Mouse (Mus musculus) liver, adult 2 months (tissue): ENCODE data around the gene Prodh2. TPM values are rescaled to one million over a fixed set of nuclear protein-coding genes. Genes with fewer than 3 reads are reported as not detected.
"Not testable (repeated sequence)": the region's sequence is repeated elsewhere in the genome, so short reads cannot be mapped to it uniquely, and the experiment has no call there.

Source experiments
- DNase-seq: peaks from one replicate; pipeline ENCODE4 v3.0.0-alpha.2; 2011; ENCODE audit warnings: low read depth, low spot score; ENCODE audit errors: extremely low read depth
- H3K27ac ChIP-seq: fragments of 200-500 bp; replicated peaks from 2 replicates; pipeline ENCODE4 v1.5.1; 2012; ENCODE audit warnings: low read depth, mild to moderate bottlenecking, control low read depth, inconsistent platforms, low read length; ENCODE audit not compliant: insufficient read depth
- H3K27me3 ChIP-seq: fragments of 200-500 bp; 2 replicates; pipeline ENCODE4 v1.6.1; 2012; ENCODE audit warnings: mild to moderate bottlenecking, moderate library complexity, low read length, inconsistent platforms; ENCODE audit not compliant: control insufficient read depth, insufficient read depth
- H3K36me3 ChIP-seq: fragments of 200-500 bp; 2 replicates; pipeline ENCODE4 v1.6.1; 2012; ENCODE audit warnings: low read length, inconsistent platforms; ENCODE audit not compliant: control insufficient read depth, insufficient read depth
- H3K4me1 ChIP-seq: fragments of 200-500 bp; 2 replicates; pipeline ENCODE4 v1.6.1; 2011; ENCODE audit warnings: low read length; ENCODE audit not compliant: control insufficient read depth, insufficient read depth
- H3K4me3 ChIP-seq: fragments of 200-500 bp; 2 replicates; pipeline ENCODE4 v1.5.1; 2011; ENCODE audit warnings: low read depth, mild to moderate bottlenecking, control low read depth, low read length, moderate library complexity; ENCODE audit not compliant: insufficient read depth
- H3K79me2 ChIP-seq: fragments of 200-500 bp; 2 replicates; pipeline ENCODE4 v1.6.1; 2012; ENCODE audit warnings: inconsistent platforms, mild to moderate bottlenecking, low read length, moderate library complexity; ENCODE audit not compliant: control insufficient read depth, insufficient read depth
- H3K9ac ChIP-seq: fragments of 200-500 bp; 2 replicates; pipeline ENCODE4 v1.6.1; 2012; ENCODE audit warnings: low read depth, mild to moderate bottlenecking, control low read depth, inconsistent platforms, low read length
- CTCF ChIP-seq: fragments of 200-500 bp; IDR thresholded peaks from 2 replicates; pipeline ENCODE4 v1.5.1; 2011; ENCODE audit warnings: low read depth, low read length, control low read depth
- POLR2A ChIP-seq: fragments of 200-500 bp; IDR thresholded peaks from 2 replicates; pipeline ENCODE4 v1.6.1; 2011; ENCODE audit warnings: low read length, control low read depth; ENCODE audit not compliant: insufficient read depth; ENCODE audit errors: extremely low read depth
- WGBS: fragments of 180-500 bp; shearing (Covaris S2); methylation state at CpG from one replicate; pipeline ENCODE4 v1.1.7; 2018; 5-methylcytosine and 5-hydroxymethylcytosine counted together
- polyA plus RNA-seq: library from polyadenylated mRNA; depleted of rRNA; stranded (reverse); fragments of >200 nt; gene quantifications from 2 replicates; pipeline ENCODE4 v1.2.3, GENCODE M21; 2012
- total RNA-seq: library from RNA; depleted of rRNA; stranded (reverse); fragments of >200 nt; gene quantifications from 2 replicates; pipeline ENCODE4 v1.2.3, GENCODE M21; 2014

Gene Prodh2
- total and polyA plus RNA-seq, 2 experiments = 220 to 432 TPM

- TF ChIP-seq CTCF (no peak), POLR2A (no peak)
- Histone ChIP-seq H3K4me1 (0 out of 2 replicates have a peak, but pooled peaks cover 2% of the 10 kb centered on the region), H3K36me3 (no peaks in the 10 kb centered on the region), H3K4me3 (no peak overlapping the region), H3K9ac (no peak overlapping the region), H3K27me3 (peaks cover 7% of the 10 kb centered on the region; the same call in 1 of the 2 replicates), H3K79me2 (no peaks in the 10 kb centered on the region), H3K27ac (no peak overlapping the region)
- DNase-seq = no peak
- 63% methylated on average over 6 of the region's 6 CpGs for WGBS
Observed at GRCm38 (mm10) chr7:30459484-30459883, 33.9 kb upstream of the Prodh2 start.

GRCm38 (mm10) chr7:30463568-30463967, 29.9 kb upstream of the Prodh2 start:
- Histone ChIP-seq H3K9ac (no peak overlapping the region), H3K36me3 (no peaks in the 10 kb centered on the region), H3K4me1 (0 out of 2 replicates have a peak, but pooled peaks cover 2% of the 10 kb centered on the region), H3K79me2 (no peaks in the 10 kb centered on the region), H3K27ac (no peak overlapping the region), H3K27me3 (peaks cover 4% of the 10 kb centered on the region; the same call in 1 of the 2 replicates), H3K4me3 (no peak overlapping the region)
- WGBS = 73% methylated on average over 7 of the region's 7 CpGs
- TF ChIP-seq POLR2A (no peak), CTCF (no peak)
- DNase-seq = no peak

- peaks cover 4% of the 10 kb centered on the region; the same call in 1 of the 2 replicates for H3K27me3 ChIP-seq
Observed at GRCm38 (mm10) chr7:30463996-30464395, 29.4 kb upstream of the Prodh2 start.

GRCm38 (mm10) chr7:30464816-30465300, 28.6 kb upstream of the Prodh2 start:
- Histone ChIP-seq H3K4me3 (no peak overlapping the region), H3K9ac (no peak overlapping the region), H3K27me3 (peaks cover 4% of the 10 kb centered on the region; the same call in 1 of the 2 replicates), H3K27ac (no peak overlapping the region), H3K79me2 (no peaks in the 10 kb centered on the region), H3K4me1 (0 out of 2 replicates have a peak, but pooled peaks cover 2% of the 10 kb centered on the region), H3K36me3 (no peaks in the 10 kb centered on the region)
- no peak for DNase-seq
- TF ChIP-seq CTCF = no peak
- TF ChIP-seq POLR2A = no peak
- 45% methylated on average over 6 of the region's 6 CpGs for WGBS

More at GRCm38 (mm10) chr7:30463996-30464395, 29.4 kb upstream of the Prodh2 start:
- H3K4me1 ChIP-seq = 0 out of 2 replicates have a peak, but pooled peaks cover 2% of the 10 kb centered on the region
- no peak overlapping the region for H3K27ac ChIP-seq
- no peaks in the 10 kb centered on the region for H3K36me3 ChIP-seq
- no peak overlapping the region for H3K9ac ChIP-seq
- TF ChIP-seq POLR2A (no peak), CTCF (no peak)
- no peak overlapping the region for H3K4me3 ChIP-seq
- peak; percentile 71 for DNase-seq
- H3K79me2 ChIP-seq = no peaks in the 10 kb centered on the region
- WGBS = 5% methylated on average over 4 of the region's 4 CpGs

- Histone ChIP-seq H3K27me3 (no peaks in the 10 kb centered on the region), H3K27ac (no peak overlapping the region), H3K4me3 (no peak overlapping the region), H3K36me3 (no peaks in the 10 kb centered on the region), H3K79me2 (no peaks in the 10 kb centered on the region), H3K9ac (no peak overlapping the region), H3K4me1 (peaks cover 5% of the 10 kb centered on the region)
- TF ChIP-seq POLR2A (no peak), CTCF (peak; percentile 81)
- 76% methylated on average over 5 of the region's 5 CpGs for WGBS
- DNase-seq = peak; percentile 50
Observed at GRCm38 (mm10) chr7:30472411-30472810, 21.0 kb upstream of the Prodh2 start.

GRCm38 (mm10) chr7:30474999-30475398, 18.4 kb upstream of the Prodh2 start:
- peak overlapping the region; percentile 68; the same call in 1 of the 2 replicates for H3K27ac ChIP-seq
- no peaks in the 10 kb centered on the region for H3K27me3 ChIP-seq
- no peaks in the 10 kb centered on the region for H3K36me3 ChIP-seq
- H3K9ac ChIP-seq = no peak overlapping the region
- H3K4me1 ChIP-seq = peaks cover 5% of the 10 kb centered on the region
- WGBS = 26% methylated on average over 4 of the region's 4 CpGs
- H3K4me3 ChIP-seq = no peak overlapping the region
- no peak for TF ChIP-seq POLR2A
- TF ChIP-seq CTCF = no peak
- peak; percentile 97 for DNase-seq
- H3K79me2 ChIP-seq = no peaks in the 10 kb centered on the region

- 94% methylated on average over 7 of the region's 7 CpGs for WGBS
Observed at GRCm38 (mm10) chr7:30476136-30476535, 17.3 kb upstream of the Prodh2 start.

More at GRCm38 (mm10) chr7:30476136-30476535, 17.3 kb upstream of the Prodh2 start:
- not testable (repeated sequence) for H3K79me2 ChIP-seq, H3K9ac ChIP-seq, H3K4me3 ChIP-seq, H3K27me3 ChIP-seq, H3K36me3 ChIP-seq, H3K4me1 ChIP-seq, DNase-seq, H3K27ac ChIP-seq
